Mouse (Mus musculus): ENCODE results near the gene Prdm16.

Prdm16 gene

GRCm38 (mm10) chr4:154334699-154335402 is 301.8 kb downstream of the Prdm16 start:
- peak; percentile 51 for DNase-seq (ENCODE audit: low read depth, low spot score)

DNA sequence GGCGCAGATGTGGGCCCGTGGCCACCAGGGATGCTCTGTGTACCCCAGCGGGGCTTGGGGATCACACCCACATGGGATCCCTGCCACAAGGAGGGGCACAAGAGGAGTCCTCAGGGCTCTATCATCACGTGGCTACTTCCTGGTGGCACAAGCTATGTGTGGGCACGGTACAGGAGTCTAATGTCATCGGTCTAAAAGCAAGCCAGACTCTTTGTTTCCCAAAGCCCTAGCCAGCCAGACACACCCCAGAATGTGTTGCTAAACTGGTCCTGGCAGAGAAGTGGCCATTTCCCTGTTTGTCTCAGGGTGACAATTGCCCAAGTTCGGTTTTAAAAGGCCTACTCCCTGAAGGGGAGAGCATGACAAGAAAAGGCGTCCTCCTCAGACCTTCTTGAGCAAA is 303.4 kb downstream of the Prdm16 start:
- DNase-seq (ENCODE audit: low read depth, low spot score): no peak

DNA sequence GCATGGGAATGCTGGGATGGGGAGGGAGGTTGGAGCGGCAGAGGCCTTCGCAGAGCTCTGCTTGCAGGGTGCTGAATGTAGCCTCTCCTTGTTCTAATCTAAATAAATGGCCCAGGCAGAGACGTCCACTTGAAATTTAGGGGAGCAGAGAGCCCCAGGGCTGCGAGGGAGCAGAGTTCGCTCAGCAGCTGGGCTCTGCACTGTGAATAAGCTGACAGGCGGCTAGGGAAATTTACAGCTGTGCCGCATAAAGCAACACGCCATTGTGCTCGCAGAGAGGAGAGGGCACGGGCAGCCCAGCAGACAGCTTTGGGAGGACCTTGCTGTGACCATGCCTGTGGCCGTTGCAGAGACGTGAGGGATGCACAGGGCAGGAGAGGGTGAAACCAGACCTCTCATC is 305.4 kb downstream of the Prdm16 start:
- DNase-seq (ENCODE audit: low read depth, low spot score): no peak

- no peak for DNase-seq (ENCODE audit: low read depth, low spot score)
Observed at GRCm38 (mm10) chr4:154330001-154330400, 306.7 kb downstream of the Prdm16 start.

- DNase-seq (ENCODE audit: low read depth, low spot score): peak; percentile 28
Observed at GRCm38 (mm10) chr4:154328836-154329235, 307.8 kb downstream of the Prdm16 start.

GRCm38 (mm10) chr4:154328431-154328830 is 308.2 kb downstream of the Prdm16 start:
- DNase-seq (ENCODE audit: low read depth, low spot score): no peak

DNA sequence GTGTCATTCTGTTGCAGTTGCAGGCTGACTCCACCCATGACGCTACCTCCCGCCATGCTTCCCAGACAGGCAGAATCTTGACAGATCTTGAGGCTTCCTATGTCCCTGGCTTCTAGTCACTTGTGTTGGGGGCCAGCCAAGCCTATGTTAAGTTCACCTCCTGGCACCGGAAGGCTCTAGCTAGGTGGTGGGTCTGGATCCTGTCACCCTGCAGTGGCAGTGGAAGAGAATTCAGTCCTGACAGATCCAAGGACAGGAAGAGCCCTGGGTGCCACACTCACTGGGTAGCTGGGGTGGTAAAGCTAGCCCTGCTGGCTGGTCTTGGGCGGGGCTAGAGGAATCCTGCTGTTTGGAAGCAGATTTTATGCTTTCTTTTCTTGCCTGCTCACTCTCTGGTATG is 311.3 kb downstream of the Prdm16 start:
- no peak for DNase-seq (ENCODE audit: low read depth, low spot score)

- no peak for DNase-seq (ENCODE audit: low read depth, low spot score)
Observed at GRCm38 (mm10) chr4:154313622-154313967, 323.1 kb downstream of the Prdm16 start.

DNA sequence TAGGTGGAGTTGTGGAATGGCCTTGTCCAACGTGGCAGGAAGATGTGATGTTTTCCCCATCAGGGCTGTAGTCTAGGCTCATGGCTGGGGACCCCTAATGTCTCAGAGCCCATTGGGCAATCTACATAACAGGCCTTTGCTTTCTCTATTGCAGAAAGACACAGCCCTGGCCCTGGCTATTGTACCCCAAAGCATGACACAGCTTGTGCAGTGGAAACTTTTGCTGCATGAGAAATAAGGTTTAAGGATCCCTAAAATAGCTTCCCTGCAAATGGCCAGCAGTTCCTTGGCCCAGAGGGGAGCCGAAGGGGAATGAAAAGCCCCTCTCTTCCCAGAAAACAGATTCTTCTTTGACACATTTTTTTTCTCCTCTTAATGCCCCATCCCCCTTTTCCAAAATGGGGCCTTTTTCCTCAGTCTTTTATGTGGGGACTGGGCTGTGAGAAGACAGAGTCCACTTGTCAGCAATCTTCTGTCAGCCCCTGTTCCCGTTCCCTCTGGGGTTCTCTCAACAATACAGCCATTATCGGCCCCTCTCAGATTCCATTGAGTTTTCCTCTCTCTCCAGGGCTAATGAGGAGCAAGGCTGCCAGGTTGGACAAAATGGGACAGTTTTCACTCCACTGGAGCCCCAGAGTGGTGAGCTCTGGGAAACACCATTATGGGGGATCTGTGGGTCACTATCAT is 323.6 kb downstream of the Prdm16 start:
- no peak for DNase-seq (ENCODE audit: low read depth, low spot score)

GRCm38 (mm10) chr4:154312143-154312812 is 324.4 kb downstream of the Prdm16 start:
- no peak for DNase-seq (ENCODE audit: low read depth, low spot score)

- no peak for DNase-seq (ENCODE audit: low read depth, low spot score)
Observed at GRCm38 (mm10) chr4:154310576-154311262, 326.0 kb downstream of the Prdm16 start.

- no peak for DNase-seq (ENCODE audit: low read depth, low spot score)
Observed at GRCm38 (mm10) chr4:154309131-154309530, 327.5 kb downstream of the Prdm16 start.

- peak; percentile 44 for DNase-seq (ENCODE audit: low read depth, low spot score)
Observed at GRCm38 (mm10) chr4:154301466-154301881, 335.2 kb downstream of the Prdm16 start, which contains the start of gene Arhgef16. Gene Arhgef16, minus strand, starts transcription at chr4:154301676.

GRCm38 (mm10) chr4:154299541-154300271 is 337.0 kb downstream of the Prdm16 start:
- no peak for DNase-seq (ENCODE audit: low read depth, low spot score)

- DNase-seq (ENCODE audit: low read depth, low spot score): no peak
Observed at GRCm38 (mm10) chr4:154297761-154298160, 338.9 kb downstream of the Prdm16 start.

- no peak for DNase-seq (ENCODE audit: low read depth, low spot score)
Observed at GRCm38 (mm10) chr4:154294262-154294731, 342.4 kb downstream of the Prdm16 start.

DNA sequence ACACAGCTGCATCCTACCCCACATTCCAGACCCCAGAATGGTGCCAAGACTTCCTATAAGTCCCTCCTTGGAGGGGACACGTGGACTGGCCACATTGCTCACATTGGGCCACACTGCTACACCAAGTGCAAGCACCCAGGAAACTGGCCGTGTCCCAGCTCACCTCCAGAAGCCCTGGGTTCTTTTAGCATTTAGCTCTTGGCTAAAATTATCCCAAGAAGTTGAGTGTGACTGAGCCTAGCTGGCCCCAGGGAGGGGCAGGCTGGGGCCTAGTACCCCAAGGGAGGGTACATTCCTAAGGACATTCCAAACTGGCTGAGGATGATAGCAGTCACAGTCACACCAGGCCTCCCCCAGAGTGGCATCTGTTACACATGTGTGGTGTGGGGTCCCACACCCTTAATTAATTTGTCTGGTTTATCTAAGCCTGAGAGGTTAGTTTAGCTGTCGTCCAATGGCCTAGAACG is 342.9 kb downstream of the Prdm16 start:
- no peak for DNase-seq (ENCODE audit: low read depth, low spot score)

- DNase-seq (ENCODE audit: low read depth, low spot score): no peak
Observed at GRCm38 (mm10) chr4:154283671-154284070, 353.0 kb downstream of the Prdm16 start.

DNA sequence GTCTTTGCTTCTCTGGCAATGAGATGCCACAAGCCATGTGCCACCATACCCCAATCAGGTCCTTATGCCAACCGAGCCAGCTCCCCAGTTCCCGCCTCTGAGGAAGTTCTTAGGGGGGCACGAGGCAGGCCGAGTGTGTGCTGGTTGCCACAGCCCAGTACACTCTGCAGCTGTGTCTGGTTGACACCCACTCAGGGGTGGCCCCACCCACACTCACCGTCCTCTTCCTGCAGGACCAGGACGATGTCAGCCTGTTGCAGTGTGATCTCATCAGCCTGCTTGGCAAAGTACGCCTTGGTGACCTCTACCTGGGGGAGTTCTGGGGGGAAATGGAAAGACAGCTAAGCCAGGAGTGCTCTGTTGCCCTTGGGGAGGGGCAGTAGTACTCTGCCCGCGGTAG is 357.2 kb downstream of the Prdm16 start:
- no peak for DNase-seq (ENCODE audit: low read depth, low spot score)

GRCm38 (mm10) chr4:154273000-154273399 is 363.7 kb downstream of the Prdm16 start:
- DNase-seq (ENCODE audit: low read depth, low spot score): peak; percentile 50

- no peak for DNase-seq (ENCODE audit: low read depth, low spot score)
Observed at GRCm38 (mm10) chr4:154269520-154269919, 367.2 kb downstream of the Prdm16 start.

Data from skeletal muscle tissue, adult 2 months (tissue).